Mouse (Mus musculus) ES-Bruce4 (cell line): Measurements from ENCODE around the gene Tfpi.

Experiments
- CTCF ChIP-seq: IDR thresholded peaks from one replicate; pipeline ENCODE4 v1.8.1; 2011; ENCODE audit warnings: low read depth, low read length
- POLR2A ChIP-seq: IDR thresholded peaks from one replicate; pipeline ENCODE4 v1.8.1; 2011; ENCODE audit warnings: low read length; ENCODE audit not compliant: insufficient read depth

DNA sequence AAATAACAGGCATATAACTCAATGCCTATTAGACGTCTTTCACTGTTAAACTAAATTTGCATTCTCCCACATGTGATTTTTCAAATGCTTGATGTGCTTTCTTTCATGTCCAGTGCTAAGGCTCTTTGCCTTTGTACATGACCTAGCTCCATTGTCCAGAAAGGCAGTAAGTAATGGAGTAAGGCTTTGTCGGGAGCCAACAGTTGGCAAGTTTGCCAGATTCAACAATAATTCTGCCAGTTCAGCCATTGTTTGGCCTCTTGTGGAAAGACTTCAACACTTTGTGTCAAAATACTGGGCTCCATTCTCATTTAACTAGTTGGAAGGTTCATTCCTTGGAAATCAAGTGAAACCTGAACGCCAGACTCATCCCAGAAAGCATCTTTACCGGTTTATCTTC lies 60.1 kb downstream of the Tfpi start:
- TF ChIP-seq CTCF (no peak), POLR2A (no peak)
